Mouse (Mus musculus) testis, adult 2 months (tissue): ENCODE results near the gene Pex16.

Experiments
- CTCF ChIP-seq: fragments of 200-500 bp; IDR thresholded peaks from 2 replicates; pipeline ENCODE4 v1.5.1; 2012; ENCODE audit warnings: low read depth, mild to moderate bottlenecking, inconsistent platforms, low read length, moderate library complexity; ENCODE audit not compliant: control insufficient read depth, insufficient read depth, insufficient replicate concordance
- POLR2A ChIP-seq: fragments of 200-500 bp; IDR thresholded peaks from 2 replicates; pipeline ENCODE4 v1.6.1; 2012; ENCODE audit warnings: low read depth, mild to moderate bottlenecking, inconsistent platforms, low read length, moderate library complexity; ENCODE audit not compliant: control insufficient read depth

GRCm38 (mm10) chr2:92376300-92376699 is 1.8 kb downstream of the Pex16 start:
- no peak for TF ChIP-seq POLR2A
- TF ChIP-seq CTCF, result no peak
